Mouse (Mus musculus) lung, postnatal 25 days (tissue): ENCODE results near the gene Gtf2ird1.
"Not testable (repeated sequence)": the region's sequence is repeated elsewhere in the genome, so short reads cannot be mapped to it uniquely, and the experiment has no call there.

Experiments
- DNase-seq: peaks from one replicate; pipeline ENCODE4 v3.0.0; 2022; ENCODE audit warnings: low spot score

The Gtf2ird1 gene

DNA sequence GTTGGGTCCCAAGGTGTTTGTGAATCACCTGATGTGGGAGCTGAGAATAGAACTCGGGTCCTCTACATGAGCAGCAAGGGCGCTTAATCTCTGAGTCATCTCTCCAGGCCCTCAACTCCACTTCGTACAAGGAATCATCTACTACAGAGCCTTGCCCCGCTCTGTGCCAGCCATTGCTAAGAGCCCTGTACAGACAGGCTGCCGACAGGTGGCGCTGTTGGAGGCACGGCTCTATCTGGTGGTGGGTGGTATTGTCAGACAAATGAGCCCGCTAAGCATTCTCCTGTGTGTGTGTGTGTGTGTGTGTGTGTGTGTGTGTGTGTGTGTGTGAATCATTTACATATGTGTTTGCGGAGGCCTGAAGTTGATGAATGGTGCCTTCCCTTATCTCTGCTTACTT, 111.1 kb downstream of the Gtf2ird1 start:
- DNase-seq = no peak

DNA sequence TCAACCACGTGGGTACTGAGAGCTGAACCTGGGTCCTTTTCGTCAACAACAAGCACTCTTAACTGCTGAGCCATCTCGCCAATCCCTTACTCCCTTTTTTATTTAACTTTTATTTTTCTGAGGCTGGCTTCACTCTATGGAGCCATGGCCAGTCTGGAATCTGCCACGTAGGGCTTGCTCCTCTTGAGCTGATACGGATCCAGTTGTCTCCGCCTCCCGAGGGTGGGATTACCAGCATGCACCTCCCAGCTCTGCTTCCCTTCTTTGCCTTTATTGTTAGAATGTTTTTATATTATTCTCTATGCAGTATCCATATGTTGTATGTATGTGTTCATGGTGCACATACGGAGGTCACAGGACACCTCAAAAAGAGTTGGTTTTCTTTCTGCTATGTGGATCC, 112.4 kb downstream of the Gtf2ird1 start:
- DNase-seq = no peak

DNA sequence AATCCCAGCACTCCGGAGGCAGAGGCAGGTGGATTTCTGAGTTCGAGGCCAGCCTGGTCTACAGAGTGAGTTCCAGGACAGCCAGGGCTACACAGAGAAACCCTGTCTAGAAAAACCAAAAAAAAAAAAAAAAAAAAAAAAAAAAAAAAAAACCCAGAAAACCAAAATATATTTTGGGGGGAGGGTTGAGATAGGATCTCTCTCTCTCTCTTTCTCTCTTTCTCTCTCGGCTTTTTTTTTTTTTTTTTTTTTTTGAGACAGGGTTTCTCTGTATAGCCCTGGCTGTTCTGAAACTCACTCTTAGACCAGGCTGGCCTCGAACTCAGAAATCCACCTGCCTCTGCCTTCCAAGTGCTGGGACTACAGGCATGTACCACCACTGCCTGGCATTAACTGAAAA, 113.0 kb downstream of the Gtf2ird1 start:
- not testable (repeated sequence) for DNase-seq

DNA sequence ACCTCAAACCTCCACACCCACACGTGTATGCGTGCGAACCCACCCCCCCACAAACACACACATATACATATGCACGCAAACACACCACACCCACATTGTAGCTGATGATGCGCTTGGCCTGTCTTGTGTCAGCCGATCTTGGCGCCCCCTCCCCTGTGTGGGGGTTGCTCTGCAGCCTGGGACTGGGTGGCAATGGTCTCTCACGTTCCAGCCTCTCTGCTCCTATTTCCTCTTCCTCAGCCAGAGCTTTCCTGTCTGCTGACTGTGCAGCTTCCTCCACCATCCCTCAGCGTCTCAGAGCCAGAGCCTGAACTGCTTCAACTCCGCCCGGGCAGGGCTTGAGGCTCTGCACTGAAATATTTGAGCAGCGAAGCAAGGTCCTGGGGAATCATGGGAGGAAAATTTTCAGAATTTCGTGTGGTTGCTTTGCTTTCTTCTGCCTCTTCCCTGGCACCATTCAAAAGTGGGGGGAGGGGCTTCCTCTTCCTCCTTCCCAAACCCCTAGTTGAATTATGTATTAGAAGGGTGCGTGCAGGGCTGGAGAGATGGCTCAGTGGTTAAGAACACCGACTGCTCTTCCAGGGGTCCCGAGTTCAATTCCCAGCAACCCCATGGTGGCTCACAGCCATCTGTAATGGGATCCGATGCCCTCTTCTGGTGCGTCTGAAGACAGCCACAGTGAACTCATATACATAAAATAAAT, 113.9 kb downstream of the Gtf2ird1 start:
- DNase-seq = peak; percentile 28

DNA sequence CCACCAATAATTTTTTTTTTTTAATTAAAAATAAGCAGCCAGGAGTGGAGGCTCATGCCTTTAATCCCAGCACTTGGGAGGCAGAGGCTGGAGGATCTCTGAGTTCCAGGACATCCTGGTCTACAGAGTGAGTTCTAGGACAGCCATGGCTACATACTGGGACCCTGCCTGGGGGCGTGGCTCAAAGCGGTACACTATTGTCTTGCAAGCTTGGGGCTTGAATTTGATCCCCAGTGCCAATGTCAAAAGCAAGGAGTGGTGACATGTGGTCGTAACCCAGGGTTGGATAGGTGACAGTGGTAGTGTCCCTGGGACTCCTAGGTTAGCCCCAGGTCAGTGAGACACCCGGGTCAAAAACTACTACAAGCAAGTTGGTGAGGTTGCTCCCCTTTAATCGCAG, 114.8 kb downstream of the Gtf2ird1 start:
- DNase-seq = no peak

DNA sequence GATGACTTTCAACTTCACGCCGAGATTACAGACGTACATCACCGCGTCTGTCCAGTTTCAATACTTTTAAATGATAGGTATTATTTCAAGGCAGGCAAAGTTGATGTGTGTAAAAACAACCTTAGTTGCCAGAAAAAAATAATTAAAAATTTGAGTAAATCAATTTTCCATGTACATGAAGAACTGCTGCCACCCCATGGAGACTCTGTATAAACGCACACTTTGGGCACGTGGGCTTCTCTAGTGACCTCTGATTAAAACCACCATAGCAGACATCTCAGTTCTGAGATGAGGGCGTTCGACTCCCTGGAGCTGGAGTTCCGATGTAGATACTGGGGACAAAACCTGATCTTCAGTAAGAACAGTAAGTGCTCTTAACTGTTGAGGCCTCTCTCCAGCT, 115.2 kb downstream of the Gtf2ird1 start:
- DNase-seq = peak; percentile 19

DNA sequence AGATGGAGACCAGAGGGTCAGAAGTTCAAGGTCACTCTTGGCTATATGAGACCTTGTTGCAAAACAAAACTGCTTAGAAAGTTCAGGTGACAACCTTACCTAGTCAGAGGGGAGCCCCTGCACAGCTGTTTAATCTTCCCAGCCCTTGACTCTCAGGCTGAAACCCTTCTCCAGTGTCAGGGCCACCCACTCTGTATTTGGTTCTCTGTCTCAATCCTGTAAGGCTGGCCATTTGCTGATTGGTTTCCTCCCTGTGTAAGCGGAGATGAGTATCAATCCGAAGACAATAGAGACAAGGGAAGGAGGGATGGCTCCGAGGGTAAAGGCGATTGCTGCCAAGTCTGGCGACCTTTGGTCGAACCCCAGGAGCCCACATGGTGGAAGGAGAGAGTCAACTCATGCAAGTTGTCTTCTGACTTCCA, 116.4 kb downstream of the Gtf2ird1 start:
- no peak for DNase-seq

DNA sequence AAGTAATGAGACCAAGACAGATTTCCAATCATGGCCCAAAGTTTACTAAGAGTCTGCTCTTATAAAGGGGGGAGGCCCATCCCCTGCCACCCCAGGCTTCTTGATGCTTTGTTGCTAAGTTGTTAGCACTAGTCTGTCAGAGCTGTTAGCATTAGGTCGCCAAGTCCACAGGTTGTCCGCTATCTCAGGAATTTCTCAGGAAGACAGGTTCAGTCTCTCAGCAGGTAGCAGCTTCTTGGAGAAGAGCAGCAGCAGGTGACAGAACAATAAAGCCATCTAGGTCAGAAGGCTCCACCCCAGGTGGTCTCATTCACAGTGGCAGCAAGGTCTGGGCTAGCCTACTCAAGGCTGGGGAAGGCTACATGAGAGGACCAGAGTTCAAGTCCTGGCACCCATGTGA, 119.5 kb downstream of the Gtf2ird1 start:
- DNase-seq = not testable (repeated sequence)

DNA sequence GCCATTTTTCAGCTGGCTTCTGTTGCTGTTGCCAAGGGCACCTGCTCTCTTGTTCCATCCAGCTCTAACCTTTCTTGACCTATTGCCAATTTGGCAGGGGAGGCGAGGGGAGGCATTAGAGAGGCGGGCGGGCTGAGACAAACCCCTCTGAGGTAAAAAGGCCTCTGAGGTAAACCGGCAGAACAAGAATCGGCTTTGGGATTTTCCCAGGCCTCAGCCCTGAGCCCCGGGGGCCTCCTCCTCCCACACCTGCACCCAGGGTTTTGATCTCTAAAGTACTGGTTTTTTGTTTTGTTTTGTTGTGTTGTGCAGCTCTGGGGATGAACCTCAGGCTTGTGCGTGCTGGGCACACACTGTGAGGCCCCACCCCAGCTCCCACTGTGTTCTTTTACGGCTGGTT, 123.8 kb downstream of the Gtf2ird1 start:
- DNase-seq = peak; percentile 56

DNA sequence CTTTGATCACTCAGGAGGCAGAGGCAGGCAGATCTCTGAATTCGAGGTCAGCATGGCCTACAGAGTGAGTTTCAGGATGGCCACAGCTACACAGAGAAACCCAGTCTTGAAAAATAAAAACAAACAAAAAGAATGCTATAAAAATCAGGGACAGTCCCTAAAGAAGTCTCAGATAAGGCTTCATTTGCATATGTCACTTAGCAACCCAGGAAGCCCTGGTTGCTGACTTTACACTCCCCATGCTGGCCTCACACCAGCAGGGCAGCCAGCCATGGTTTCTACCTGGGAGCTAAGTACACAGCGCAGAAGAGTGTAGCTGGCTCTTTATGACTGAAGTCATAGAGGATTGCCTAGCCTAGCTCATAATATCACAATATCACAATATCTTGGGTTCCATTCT, 126.4 kb downstream of the Gtf2ird1 start:
- DNase-seq = peak; percentile 48

DNA sequence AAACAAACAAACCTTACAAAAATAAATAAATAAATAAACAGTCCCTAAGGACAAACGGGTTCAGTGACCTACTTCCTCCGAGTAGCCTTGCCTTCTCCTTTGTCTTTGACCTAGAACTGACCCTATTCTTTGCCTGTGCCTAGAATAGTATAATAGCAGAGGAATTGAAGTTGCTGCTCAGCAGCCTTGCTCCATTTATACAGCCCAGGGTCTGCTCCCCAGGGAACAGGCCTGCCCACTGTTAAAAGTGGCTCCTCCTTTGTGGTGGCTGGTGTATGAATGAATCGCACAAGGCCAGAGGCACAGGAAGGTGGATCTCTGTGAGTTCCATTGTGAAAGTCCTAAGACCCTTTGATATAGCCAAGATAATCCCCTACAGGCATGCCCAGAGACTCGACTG, 127.2 kb downstream of the Gtf2ird1 start:
- DNase-seq = no peak

DNA sequence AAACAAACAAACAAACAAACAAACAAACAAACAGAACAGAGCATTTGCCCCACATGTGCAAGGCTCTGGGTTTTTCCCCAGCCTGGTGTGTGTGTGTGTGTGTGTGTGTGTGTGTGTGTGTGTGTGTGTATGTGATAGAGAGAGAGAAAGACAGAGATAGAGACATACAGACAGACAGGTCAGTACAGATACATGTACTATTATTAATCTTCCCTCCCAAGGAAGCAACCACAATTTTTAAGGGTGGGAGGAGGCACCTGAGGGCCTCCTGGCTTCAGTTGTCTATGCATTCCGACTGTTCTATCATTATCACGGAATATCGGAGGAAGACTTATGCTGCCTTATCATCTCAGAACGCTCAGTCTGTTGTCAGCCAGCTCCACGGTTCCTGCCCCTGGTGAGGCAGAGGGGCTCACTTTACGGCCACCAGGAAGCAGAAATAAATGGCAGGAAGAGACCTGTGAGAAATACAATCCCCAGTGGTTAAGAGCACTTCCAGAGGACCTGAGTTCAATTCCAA, 128.0 kb downstream of the Gtf2ird1 start:
- no peak for DNase-seq

DNA sequence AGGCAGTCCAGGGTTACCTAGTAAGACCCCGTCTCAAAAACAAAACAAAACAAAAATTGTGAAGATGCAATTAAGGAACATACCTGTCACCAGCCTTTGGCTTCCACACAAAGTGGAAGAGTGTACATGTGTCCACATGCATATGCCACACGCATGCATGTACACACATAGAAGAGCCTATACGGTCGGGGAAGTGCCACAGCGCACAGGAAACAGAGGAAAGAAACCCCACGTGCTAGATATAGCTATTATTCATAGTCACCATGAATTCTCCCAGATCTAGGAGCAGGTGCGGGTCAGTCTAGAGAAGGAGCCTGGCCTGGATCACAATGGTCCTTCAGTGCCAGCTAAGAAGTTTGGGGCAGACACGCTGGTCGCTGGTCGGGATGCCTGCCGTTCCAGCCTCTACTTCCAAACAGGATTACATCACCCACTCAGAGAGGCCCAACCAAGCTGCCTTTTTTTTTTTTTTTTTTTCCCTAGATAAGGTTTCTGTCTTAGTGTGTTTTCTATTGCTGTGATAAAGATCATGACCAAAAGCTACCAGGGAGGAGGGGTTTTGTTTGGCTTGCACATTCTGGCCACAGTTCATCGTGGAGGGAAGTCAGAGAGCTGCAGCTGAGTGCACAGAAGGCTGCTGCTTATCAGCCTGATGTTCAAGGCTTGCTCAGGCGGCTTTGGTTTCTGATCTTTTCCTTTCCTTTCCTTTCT, 130.5 kb downstream of the Gtf2ird1 start:
- peak; percentile 39 for DNase-seq

DNA sequence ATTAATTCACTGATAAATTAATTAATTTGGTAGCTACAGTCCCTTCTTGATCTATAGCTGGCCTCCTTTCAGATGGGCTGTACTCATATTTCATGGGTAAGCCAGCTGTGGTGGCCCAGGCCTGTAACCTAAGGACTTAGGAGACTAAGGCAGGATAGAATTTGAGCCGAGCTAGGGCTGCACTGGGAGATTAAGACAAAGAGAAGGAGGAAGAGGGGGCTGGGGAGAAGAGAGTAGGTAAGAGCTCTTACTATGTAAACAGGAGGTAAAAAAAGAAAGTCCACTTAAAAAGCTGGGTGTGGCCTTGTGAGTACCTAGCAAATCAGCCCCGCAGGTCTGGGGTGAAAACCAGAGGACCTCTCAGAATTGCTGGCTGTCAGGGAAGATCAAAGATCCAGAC, 132.6 kb downstream of the Gtf2ird1 start:
- peak; percentile 62 for DNase-seq

DNA sequence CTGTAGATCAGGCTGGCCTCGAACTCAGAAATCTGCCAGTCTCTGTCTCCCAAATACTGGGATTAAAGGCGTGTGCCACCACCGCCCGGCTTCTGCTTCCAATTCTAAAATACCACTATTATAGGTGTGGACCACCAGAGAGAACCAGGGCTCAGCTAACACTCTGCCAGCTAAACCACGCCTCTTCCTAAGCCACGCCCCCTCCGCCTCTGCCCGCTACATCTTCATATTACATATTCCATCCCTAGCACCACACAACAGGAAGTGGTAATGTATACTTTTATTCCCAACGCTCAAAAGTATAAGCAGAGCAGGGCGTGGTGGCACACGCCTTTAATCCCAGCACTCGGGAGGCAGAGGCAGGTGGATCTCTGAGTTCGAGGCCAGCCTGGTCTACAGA, 133.2 kb downstream of the Gtf2ird1 start:
- no peak for DNase-seq

DNA sequence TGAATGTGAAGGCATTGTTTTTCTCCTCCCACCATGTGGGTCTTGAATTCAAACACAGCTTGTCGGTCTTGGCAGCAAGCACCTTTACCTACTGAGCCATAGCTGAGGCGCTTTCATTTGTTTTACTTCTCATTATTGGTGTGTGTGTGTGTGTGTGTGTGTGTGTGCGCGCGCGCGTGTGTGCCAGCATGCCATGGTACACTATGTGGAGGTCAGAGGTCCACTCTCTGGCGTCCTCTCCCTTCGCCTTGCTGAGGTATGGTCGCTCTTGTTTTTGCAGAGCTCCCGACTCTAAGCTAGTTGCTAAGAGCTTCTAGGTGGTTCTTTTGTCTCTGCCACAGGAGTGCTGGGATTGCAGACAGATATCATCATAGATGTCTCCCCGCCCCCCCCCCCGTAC, 134.2 kb downstream of the Gtf2ird1 start:
- DNase-seq = no peak

DNA sequence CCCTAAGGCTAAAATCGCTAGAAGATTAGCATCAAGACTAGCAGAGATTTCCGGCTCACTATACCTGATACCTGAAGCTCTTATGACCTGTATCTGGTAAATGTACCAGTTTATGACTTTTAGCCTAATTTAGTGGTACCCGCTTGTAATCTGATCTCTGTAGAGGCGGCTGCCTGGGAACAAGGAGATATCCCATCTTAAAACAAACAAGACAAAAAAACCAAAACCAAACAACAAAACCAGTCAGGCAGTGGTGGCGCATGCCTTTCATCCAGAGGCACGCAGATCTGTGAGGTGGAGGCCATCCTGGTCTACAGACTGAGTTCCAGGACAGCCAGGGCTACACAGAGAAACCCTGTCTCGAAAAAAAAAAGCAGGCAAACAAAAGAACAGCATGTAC, 134.8 kb downstream of the Gtf2ird1 start:
- DNase-seq = no peak

DNA sequence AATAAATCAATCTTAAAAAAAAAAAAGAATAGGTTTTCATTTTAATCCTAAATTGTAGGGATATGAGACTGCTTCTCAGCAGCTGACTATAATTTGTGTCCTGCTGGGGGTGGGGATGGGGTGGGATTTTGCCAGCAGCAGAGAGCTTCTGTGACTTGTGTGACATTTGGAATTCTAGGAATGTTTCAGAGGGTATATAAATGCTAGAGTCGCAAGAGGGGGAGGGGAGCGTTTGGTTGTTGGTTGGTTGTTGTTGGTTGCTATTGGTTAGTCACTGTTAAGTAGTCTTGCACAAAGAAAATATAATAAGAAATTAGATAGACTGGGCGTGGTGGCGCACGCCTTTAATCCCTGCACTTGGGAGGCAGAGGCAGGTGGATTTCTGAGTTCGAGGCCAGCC, 137.6 kb downstream of the Gtf2ird1 start:
- DNase-seq = no peak

DNA sequence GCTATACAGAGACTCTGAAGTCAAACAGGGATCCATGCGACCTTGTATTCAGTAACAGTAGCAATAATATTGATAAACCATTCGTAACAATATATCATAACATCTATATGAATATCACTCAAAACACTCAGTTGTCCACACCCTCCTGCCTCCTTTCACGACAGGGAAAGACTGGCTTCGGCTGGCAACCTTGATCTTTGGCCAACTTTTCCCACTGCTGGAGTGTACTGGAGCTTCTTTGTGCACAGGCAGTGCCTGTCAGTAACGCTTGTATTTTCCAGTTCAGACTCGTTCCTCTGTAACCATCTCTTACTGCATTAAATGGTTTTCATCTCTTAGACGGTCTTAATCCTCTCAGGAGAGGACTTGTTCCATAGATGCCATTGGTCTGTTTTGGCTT, 139.8 kb downstream of the Gtf2ird1 start:
- no peak for DNase-seq

DNA sequence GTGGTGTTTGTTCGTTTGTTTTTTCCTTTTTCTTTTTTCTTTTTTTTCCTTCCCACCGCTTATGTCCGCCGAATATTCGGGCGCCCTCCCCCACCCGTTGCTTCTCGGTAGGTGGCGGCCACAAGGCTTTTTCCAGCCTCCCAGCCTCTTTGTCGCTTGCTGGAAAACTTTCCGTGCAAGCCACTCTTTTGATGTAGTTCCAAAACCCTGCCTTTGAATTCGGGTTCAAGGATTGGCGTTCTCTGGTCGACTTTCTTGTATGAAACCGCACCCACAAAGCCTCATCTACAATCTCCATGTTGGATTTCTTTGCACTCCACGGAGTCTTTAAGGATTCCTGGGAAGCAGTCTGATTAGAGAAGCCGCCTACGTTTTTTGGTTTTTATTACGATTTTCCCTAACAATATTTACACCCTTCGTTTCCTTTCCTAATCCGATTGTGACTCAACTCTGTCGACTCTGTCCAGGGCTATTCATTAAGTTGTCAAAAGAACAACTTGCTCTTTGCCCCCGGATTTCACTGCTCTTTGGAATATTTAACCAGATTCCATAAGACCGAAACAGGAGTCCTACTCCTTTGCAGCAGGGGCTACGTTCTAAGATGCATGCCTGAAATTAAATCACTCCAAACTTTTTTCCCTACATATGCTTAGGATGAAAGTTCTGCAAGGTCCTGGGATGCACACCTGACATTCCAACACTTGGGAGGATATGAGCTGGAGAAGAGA, 140.7 kb downstream of the Gtf2ird1 start:
- DNase-seq = peak; percentile 67

DNA sequence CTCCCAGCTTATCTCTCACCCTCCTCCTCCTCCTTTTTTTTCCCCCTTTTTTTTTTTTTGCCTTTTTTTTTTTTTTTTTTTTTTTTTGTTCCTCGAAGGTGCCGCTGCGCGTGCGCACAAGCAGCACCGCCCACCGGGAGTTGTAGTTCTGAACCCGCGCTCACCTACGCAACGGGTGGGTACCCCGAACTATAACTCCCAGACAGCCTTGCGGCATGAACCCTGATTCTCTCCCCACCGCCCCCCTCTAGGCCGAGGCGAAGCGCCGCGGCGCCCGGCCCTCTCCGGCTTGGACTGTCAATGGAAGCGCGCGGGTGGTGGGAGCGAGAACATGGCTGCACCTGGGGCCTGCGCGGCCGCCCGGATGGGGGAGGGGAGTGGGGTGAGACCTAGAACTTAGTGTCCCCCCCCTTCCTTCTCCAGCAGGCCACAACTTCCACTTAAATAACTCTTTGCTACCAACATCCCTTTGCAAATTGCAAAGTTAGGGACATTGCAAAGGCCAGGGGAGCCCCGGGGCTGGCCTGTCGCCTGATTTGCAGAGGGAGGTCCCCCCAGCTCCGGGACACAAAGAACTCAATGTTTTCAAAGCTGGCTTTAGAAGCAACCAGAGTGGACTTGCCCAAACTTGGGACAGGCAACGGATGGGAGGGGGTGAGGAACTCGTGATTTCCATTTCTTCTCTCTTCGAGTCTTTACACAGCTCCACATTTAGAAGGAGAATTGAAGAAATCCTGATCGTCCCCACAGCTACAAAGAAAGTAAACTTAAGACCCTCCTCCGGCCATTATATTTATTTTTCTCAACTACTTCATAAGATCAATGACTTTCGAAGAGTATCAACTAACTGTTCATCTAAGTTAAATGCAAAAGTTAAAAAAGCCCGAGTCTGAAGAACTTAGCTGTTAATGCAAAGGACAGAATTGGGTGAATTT, 141.6 kb downstream of the Gtf2ird1 start, which contains the start of gene Gtf2i:
Gtf2i (minus strand) TSS at position 73 of the 935 bp plus-strand sequence.
- DNase-seq = peak; percentile 97
